Mouse (Mus musculus) thymus, postnatal 36 days (tissue): ENCODE results near the gene Gsap.
"Not testable (repeated sequence)": the region's sequence is repeated elsewhere in the genome, so short reads cannot be mapped to it uniquely, and the experiment has no call there.

Experiments used
- DNase-seq, 2 experiments: peaks; one replicate each; pipeline ENCODE4 v3.0.0; 2022; ENCODE audit warnings: mixed read lengths in 2 of 2

Gene Gsap

DNA sequence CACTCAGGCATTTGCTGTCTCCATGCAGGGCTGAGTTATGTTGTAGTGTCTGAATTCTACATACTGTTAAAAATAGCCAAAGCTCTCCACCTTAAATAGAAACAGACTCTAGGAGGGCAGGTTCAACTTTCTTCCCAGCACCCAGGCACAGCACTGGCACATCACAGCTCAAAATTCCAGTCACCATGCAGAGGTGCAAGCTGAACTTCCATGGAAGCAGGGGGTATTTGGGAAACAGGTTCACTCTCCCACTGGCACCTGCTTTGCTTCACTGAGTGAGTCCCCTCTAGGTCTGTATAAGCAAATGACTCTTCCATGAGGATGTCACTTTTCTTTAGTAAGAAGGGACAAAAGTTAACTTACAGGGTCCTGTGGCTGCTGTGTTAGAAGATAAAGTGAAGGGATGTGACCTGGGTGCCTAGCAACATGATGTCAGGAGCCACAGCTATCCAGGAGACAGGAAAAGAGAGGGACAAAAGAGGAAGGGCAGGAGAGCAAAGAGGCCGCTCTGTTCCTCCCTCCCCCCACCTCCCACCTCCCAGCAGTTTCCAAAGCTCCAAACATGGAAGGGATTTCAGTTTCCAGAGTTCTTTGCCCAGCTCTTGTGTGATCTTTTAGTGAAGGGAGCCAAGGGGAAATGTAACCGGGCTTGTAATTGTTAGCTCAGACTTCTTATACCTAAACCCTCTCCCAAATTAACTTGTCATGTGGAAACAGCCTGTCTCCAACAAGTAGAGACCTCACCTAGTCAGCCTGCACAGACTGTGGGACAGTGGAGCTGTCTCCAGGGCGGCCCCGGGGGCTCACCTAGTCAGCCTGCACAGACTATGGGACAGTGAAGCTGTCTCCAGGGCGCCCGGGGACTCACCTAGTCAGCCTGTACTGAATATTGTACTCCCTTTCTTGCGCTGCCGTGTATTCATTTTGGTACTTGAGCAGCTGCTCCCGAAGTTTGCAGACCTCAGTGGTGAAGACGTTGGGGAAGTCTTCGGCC, 143.9 kb downstream of the Gsap start:
- DNase-seq, result no peak

DNA sequence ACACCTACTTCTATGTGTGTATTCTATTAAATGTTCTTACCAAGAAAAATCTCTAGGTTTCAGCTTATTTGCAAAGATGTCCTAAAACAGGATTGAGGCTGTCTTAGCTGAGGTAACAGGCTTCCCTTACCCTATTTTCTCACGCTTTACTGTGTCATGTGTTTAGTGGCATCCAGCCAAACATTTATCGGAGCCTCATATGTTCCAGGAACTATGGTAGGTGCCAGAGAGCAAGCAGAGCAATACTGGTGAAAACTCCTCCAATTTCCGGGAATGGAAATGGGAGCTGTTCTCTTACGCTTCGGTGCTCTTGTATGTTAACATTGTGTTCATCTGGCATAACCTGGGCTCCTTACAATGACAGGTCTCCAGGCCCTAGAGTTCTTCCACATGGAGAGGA, 145.6 kb downstream of the Gsap start:
- no peak for DNase-seq

DNA sequence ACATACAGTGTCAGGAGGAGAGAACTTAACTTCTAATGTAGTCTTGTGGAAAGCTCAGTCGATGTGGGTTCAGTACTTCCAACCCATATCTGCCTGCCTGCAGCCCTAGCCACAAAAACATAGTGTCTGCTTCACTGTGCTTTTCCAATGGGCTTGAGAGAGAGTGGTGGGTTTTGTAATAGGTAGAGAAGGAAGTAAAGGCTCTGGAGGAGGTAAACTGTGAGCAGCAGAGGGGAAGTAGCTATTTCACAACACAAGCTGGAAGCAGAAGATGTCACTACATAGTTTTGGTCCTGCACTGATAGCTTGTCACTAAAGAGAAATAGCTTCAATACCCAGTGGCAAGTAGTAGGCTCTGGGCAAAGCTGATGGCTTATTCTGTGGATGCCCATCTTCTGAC, 146.1 kb downstream of the Gsap start:
- DNase-seq, result no peak

DNA sequence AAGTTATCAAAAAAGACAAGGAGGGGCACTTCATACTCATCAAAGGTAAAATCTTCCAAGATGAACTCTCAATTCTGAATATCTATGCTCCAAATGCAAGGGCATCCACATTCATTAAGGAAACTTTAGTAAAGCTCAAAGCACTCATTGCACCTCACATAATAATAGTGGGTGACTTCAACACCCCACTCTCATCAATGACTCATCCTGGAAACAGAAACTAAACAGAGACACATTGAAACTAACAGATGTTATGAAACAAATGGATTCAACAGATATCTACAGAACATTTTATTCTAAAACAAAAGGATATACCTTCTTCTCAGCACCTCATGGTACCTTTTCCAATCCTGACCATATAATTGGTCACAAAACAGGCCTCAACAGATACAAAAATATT, 156.2 kb downstream of the Gsap start:
- DNase-seq, result not testable (repeated sequence)

DNA sequence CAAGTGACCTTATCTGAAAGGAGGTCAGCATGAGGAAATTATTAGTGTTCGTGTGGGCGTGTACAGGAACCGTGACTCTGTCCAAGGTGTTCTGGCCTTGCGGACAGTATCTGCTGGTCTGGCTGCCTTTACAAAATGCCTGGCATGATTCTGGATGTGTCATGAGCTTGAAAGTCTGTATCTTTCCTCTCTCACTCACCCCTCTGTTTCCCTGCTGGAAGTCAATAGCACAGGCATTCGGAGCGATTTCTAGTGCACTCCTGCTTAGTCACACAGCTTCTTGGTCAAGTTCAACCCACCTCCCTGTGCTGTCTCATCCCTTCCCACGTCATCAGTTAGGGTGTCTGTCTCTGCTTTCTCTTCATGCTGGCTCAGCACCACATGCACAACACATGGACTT, 162.3 kb downstream of the Gsap start:
- DNase-seq, result no peak

- no peak for DNase-seq
Measured at GRCm38 (mm10) chr5:21351678-21352077, 165.6 kb downstream of the Gsap start.

DNA sequence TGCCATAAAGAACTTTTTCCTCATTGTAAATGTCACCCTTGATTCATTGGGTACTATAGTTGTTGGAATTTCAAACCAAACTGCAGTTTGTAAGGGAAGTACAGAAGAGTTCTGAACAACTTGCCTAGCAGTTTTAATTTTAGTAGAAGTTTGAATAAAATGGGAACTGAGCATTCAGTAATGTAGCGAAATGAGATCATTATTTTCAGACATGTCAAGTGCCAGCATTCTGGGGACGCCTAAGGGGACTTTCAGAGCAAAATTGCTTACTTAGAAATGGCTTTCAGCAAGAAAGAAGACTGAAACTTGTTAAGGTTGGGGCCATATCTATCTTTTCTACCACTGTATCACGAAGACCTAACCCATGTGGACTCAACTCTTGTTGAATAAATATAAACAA, 172.6 kb downstream of the Gsap start:
- no peak for DNase-seq

DNA sequence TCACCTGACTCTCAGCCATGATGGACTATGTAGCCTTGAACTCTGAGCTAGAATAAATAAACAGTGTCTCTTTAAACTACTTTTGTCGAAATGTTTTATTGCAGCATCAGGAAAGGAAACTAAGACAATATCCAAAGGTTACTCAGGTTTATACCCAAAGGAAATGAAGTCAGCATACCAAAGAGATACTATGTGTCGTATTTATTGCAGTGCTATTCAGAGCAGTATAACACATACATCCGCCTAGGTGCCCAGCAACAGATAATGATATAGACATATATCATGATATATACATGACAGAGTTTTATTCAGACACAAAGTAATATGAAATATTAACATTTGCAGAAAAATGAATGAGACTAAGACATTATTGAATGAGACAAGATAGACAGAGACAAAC, 177.3 kb downstream of the Gsap start:
- DNase-seq, result no peak
